Mouse (Mus musculus): ENCODE measurements at regions not wholly inside any gene's neighbourhood (a gene's known extent, or its start where the extent isn't known, plus 50 kb on each side); places are given as distances from the start of the nearest gene placed in this dataset.

DNA sequence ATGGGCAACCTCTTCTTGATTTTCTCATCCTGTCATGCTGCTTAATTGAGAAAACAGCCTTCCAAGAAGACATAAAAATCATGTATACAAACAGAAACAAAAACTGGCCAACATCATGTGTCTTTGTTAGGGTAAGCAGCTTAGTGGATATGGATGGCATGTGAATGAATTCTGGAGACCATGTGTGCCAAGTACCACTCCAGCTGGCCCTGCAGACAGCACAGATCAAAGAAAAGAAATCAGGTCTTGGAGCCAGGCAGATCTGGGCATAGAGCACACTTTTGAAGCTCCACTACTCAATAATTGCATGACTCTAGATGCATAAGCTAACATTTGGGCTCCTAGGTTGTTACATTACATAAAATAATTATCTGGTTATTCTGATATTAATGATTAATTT, 1330.5 kb downstream of the Defb40 start:
- TF ChIP-seq CTCF (IDR thresholded peaks at IDR 0.05; ENCODE audit: control insufficient read depth, insufficient read depth, insufficient replicate concordance, low read depth, low read length) (no peak), POLR2A (IDR thresholded peaks at IDR 0.05; ENCODE audit: control insufficient read depth, low read depth, low read length) (no peak)
